Mouse (Mus musculus) heart, embryonic 15.5 days (tissue): Measurements from ENCODE around the gene Alyref. TPM values are rescaled to one million over a fixed set of nuclear protein-coding genes. Genes with fewer than 3 reads are reported as not detected.

Experiments
- ATAC-seq: fragments of 200-750 bp; cut with Nextera tagmentation; replicated peaks from 2 replicates; pipeline ENCODE4 v1.8.0; 2017; ENCODE audit warnings: low read depth, moderate TSS enrichment; ENCODE audit not compliant: insufficient number of reproducible peaks, insufficient read depth, low FRiP score
- H3K27ac ChIP-seq: fragments of 300-500 bp; sonication (generic); 2 replicates; pipeline ENCODE4 v1.5.1; 2015; ENCODE audit warnings: mild to moderate bottlenecking, inconsistent platforms
- H3K27me3 ChIP-seq: fragments of 300-500 bp; sonication (generic); 2 replicates; pipeline ENCODE4 v1.6.1; 2015; ENCODE audit warnings: inconsistent platforms
- H3K36me3 ChIP-seq: fragments of 300-500 bp; sonication (generic); 2 replicates; pipeline ENCODE4 v1.6.1; 2015; ENCODE audit warnings: mild to moderate bottlenecking, inconsistent platforms
- H3K4me1 ChIP-seq: fragments of 300-500 bp; sonication (generic); replicated peaks from 2 replicates; pipeline ENCODE4 v1.6.1; 2015; ENCODE audit warnings: inconsistent platforms
- H3K4me2 ChIP-seq: fragments of 300-500 bp; sonication (generic); 2 replicates; pipeline ENCODE4 v1.6.1; 2015; ENCODE audit warnings: inconsistent platforms, mild to moderate bottlenecking, moderate library complexity
- H3K4me3 ChIP-seq: fragments of 300-500 bp; sonication (generic); 2 replicates; pipeline ENCODE4 v1.5.1; 2015; ENCODE audit warnings: mild to moderate bottlenecking, inconsistent platforms
- H3K9ac ChIP-seq: fragments of 300-500 bp; sonication (generic); 2 replicates; pipeline ENCODE4 v1.6.1; 2015; ENCODE audit warnings: mild to moderate bottlenecking, inconsistent platforms
- H3K9me3 ChIP-seq: fragments of 300-500 bp; sonication (generic); replicated peaks from 2 replicates; pipeline ENCODE4 v1.6.1; 2016; ENCODE audit warnings: inconsistent platforms
- WGBS: fragments of 180-500 bp; shearing (Covaris S2); methylation state at CpG from one replicate; pipeline ENCODE4 v1.1.7; 2015; ENCODE audit warnings: mixed read lengths; 5-methylcytosine and 5-hydroxymethylcytosine counted together
- polyA plus RNA-seq: library from polyadenylated mRNA; unstranded; fragments of >200 nt; fragmentation: Nextera tagmentation; extraction: Ambion mirVana; gene quantifications from 2 replicates; pipeline ENCODE4 v1.2.1, GENCODE M21; 2015

The Alyref gene
- polyA plus RNA-seq, 1 experiment from 2014 or later, result 238 TPM

DNA sequence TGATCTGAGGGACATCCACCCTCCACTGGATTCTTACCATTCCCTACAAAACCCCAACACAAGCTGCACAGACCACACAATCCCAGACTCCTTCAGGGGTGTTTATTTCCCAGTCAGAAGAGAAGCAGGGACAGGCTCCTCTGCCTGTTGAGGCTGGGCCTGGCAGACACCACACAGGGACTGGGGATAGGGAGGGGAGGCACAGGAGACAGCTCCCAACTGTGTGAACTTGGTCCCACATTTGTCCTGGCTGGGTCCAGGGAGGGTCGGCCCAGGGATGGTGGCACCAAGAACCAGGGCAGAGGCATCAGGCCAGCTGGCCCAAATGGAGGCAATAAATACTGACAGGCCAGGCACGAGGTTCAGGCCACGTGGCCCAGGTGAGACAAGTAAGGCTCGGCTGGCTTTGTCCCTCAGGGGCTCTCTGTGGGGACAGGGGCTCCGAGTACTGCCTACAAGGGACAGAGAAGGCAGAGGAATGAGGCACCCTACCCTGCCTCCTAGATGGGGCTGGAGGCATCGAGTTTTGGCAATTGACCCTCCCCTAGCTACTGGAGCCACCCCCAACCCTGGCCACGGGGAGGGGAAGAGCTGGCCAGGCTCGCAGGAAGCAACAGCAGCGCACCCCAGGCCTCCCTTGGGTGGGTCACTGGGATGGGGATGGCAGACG is 20.0 kb downstream of the Alyref start:
- peaks cover 34% of the 10 kb centered on the region for H3K4me1 ChIP-seq
- no peak overlapping the region for H3K9ac ChIP-seq
- peaks cover 26% of the 10 kb centered on the region for H3K36me3 ChIP-seq
- 82% methylated on average over 10 of the region's 10 CpGs for WGBS
- no peak overlapping the region for H3K27ac ChIP-seq
- H3K27me3 ChIP-seq, result no peaks in the 10 kb centered on the region
- H3K9me3 ChIP-seq, result no peaks in the 10 kb centered on the region
- no peak overlapping the region for H3K4me3 ChIP-seq
- no peak overlapping the region for H3K4me2 ChIP-seq
- no peak for ATAC-seq

DNA sequence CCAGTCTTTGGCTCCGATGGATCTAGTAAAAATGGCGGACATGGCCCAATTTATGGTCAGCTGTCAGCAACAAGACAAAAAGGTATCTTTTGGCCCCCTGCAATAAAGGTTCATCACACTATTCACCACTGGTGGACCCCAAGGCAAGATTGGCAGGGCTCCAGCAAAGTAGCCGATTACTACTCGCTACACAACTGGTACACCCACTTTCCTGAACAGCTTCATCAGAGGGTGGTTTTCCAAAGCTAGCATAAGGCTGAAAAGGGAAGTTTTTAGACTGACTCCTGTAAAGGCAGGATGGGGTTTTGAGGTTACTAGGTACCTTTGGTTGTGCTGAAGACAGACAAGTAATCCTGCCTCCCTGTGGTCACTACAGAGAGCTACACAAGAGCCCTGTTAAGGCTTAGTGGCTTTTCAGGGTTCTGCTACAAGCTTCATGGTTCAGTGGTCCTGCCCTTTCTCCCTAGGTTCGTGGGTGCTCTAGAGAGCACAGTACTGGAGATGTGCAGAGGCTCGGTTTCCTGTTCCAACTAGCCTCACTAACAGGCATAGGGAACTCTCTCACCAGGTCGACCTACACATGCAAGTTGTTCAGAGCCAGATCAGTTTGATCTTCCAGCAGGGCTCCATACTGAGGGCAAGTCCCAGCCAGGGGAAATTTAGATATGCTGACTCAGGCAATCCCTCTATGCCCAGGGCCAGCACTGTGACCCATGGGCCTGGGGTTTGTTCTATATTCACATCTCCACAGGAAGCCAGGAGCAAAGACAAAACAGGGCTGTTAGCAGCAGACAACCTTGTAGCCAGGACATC is 20.7 kb downstream of the Alyref start:
- Histone ChIP-seq H3K4me3 (no peak overlapping the region), H3K9me3 (no peaks in the 10 kb centered on the region)
- ATAC-seq, result no peak

DNA sequence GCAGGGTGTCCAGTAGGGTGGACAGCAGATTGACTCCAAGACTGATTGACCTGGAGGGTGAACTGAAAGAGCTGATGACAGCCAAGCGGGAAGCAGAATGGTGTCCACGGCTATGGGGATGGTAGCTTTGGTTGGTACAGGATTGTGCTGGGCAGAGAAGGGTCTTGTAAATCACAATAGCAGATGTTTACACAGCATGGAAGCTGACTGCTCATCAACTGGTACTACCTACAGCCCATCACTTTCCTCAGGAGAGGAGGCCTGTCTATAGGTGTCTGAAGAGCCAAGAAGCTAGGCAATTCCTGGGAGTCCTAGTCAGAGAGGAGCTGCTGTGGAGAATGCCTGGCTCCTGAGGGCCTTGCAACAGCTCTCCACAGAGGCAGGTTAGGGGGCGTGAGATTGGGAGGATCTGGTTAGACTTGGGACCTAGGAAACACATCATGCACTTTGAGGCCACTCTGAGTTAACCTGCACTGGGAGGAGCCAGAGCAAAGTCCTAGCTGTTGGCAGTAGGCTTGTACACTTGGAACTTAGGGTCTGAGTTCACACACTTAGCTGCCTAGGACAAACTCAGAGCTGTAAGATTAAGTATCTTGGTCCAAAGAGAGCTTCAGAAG is 21.7 kb downstream of the Alyref start:
- Histone ChIP-seq H3K27ac (no peak overlapping the region), H3K27me3 (no peaks in the 10 kb centered on the region), H3K9ac (no peak overlapping the region), H3K9me3 (no peaks in the 10 kb centered on the region), H3K4me1 (peaks cover 31% of the 10 kb centered on the region), H3K36me3 (peaks cover 26% of the 10 kb centered on the region), H3K4me3 (no peak overlapping the region), H3K4me2 (no peak overlapping the region)
- ATAC-seq, result no peak
- 68% methylated on average over 3 of the region's 3 CpGs for WGBS

More for the DNA sequence above, 20.7 kb downstream of the Alyref start:
- 81% methylated on average over 7 of the region's 7 CpGs for WGBS
- no peak overlapping the region for H3K27ac ChIP-seq
- peaks cover 34% of the 10 kb centered on the region for H3K4me1 ChIP-seq
- H3K4me2 ChIP-seq, result no peak overlapping the region
- H3K36me3 ChIP-seq, result peaks cover 26% of the 10 kb centered on the region
- H3K27me3 ChIP-seq, result no peaks in the 10 kb centered on the region
- H3K9ac ChIP-seq, result no peak overlapping the region

DNA sequence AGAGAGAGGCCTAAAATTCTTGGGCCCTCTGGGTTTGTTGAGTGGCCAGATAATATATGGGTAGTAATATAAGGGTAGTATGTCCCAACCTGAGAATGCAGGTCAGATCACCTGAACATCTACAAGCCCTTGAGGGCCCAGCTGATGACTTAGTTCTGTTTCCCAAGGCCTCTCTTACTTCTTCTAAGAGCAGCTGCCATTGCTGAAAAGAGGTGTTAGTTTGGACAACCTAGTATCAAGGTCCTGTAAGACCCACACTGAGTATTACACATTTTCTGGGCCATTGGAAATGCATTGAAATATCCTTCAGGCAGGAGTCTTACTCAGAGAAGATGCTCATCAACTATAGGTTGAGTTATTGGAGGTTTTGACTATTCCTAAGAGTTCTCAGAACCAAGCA is 22.2 kb downstream of the Alyref start:
- H3K4me3 ChIP-seq, result no peak overlapping the region
- no peak overlapping the region for H3K9ac ChIP-seq
- H3K27ac ChIP-seq, result no peak overlapping the region
- H3K4me2 ChIP-seq, result no peak overlapping the region
- no peaks in the 10 kb centered on the region for H3K9me3 ChIP-seq
- H3K4me1 ChIP-seq, result peaks cover 36% of the 10 kb centered on the region
- peaks cover 31% of the 10 kb centered on the region for H3K36me3 ChIP-seq
- H3K27me3 ChIP-seq, result no peaks in the 10 kb centered on the region
- no peak for ATAC-seq

DNA sequence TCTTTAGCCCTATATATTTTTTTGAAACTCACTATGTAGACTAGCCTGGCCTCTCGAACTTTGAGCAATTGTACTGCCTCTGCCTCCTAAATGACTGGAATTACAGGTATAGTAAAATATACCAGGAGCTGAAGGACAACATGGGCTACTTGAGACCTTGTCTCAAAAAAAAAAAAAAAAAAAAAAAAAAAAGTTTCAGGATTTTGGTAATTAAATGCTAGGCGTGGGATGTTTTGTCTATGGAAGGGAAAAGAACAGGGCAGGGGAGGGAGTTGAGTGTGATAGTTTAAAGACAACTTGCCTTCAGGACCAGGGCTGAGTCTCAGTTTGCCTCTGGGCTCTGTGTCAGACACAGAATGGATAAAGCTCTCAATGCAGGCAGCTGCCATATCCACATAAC is 23.1 kb downstream of the Alyref start:
- no peak for ATAC-seq
- Histone ChIP-seq H3K27me3 (no peaks in the 10 kb centered on the region), H3K4me2 (no peak overlapping the region), H3K9ac (0 out of 2 replicates have a peak overlapping the region, but pooled peaks have one; percentile 79), H3K4me3 (no peak overlapping the region), H3K36me3 (peaks cover 39% of the 10 kb centered on the region), H3K9me3 (no peaks in the 10 kb centered on the region), H3K4me1 (peaks cover 35% of the 10 kb centered on the region), H3K27ac (peak overlapping the region; percentile 96; the same call in 1 of the 2 replicates)
- WGBS, result 78% methylated on average over 2 of the region's 2 CpGs

DNA sequence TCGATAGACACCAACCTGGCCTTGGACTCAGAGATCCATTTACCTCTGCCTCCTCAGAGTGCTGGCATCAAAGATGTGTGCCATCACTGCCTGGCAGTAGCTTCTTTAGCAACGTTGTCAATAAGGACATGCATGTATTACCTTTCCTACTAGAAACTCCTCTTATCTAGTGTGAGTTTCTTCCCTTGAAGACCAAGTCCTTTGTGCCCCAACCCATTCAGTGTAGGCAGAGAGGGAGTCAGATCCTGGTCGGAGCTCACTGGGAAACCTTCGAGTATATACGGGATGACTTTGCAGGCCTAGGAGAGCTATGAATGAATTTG is 23.9 kb downstream of the Alyref start:
- Histone ChIP-seq H3K4me3 (peak overlapping the region; percentile 93), H3K27ac (peak overlapping the region; percentile 96)
- 20% methylated on average over 5 of the region's 5 CpGs for WGBS

DNA sequence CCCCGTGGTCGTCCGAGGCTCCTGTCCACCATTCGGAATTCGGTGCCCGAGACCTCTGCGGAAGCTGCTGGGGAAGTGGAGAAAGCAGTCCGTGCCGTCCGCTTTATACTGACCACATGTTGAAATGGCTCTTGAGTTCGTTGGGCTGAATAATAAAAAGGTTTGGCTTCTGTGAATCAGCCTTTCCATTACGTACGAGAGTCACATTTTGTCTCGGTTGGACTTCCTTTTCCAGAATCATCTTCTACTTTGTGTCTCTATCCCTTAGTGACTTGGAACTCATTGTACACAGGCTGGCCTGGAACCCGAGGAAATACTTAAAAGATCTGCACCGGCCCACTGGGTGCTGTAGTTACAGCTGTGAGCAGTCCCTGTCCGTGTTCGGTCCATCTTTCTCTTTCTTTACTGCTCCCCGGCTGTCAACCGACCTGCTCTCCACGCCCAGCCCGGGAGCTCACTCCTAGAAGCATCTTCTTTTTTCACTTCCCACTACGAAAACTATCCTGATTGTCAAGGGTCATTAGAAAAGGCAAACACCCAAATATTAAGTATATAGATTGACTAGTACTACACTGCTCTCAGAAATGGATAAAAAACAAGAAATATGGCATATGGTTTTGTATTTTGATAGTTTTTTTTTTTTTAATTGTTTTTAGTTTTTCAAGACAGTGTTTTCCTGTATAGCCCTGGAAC is 24.4 kb downstream of the Alyref start:
- WGBS, result 0% methylated on average over 23 of the region's 23 CpGs
- H3K27me3 ChIP-seq, result no peaks in the 10 kb centered on the region
- H3K4me1 ChIP-seq, result peaks cover 22% of the 10 kb centered on the region
- H3K4me3 ChIP-seq, result peak overlapping the region; percentile 93
- H3K27ac ChIP-seq, result peak overlapping the region; percentile 96
- no peak; the same call in 1 of the 2 replicates for ATAC-seq
- peaks cover 39% of the 10 kb centered on the region for H3K36me3 ChIP-seq
- H3K9me3 ChIP-seq, result no peaks in the 10 kb centered on the region
- H3K4me2 ChIP-seq, result peak overlapping the region; percentile 83
- H3K9ac ChIP-seq, result peak overlapping the region; percentile 79

More for the DNA sequence above, 23.9 kb downstream of the Alyref start:
- H3K36me3 ChIP-seq, result peaks cover 42% of the 10 kb centered on the region
- peaks cover 27% of the 10 kb centered on the region for H3K4me1 ChIP-seq
- peak overlapping the region; percentile 83 for H3K4me2 ChIP-seq
- no peaks in the 10 kb centered on the region for H3K27me3 ChIP-seq
- H3K9me3 ChIP-seq, result no peaks in the 10 kb centered on the region
- peak overlapping the region; percentile 79; the same call in 1 of the 2 replicates for H3K9ac ChIP-seq
- ATAC-seq, result no peak

DNA sequence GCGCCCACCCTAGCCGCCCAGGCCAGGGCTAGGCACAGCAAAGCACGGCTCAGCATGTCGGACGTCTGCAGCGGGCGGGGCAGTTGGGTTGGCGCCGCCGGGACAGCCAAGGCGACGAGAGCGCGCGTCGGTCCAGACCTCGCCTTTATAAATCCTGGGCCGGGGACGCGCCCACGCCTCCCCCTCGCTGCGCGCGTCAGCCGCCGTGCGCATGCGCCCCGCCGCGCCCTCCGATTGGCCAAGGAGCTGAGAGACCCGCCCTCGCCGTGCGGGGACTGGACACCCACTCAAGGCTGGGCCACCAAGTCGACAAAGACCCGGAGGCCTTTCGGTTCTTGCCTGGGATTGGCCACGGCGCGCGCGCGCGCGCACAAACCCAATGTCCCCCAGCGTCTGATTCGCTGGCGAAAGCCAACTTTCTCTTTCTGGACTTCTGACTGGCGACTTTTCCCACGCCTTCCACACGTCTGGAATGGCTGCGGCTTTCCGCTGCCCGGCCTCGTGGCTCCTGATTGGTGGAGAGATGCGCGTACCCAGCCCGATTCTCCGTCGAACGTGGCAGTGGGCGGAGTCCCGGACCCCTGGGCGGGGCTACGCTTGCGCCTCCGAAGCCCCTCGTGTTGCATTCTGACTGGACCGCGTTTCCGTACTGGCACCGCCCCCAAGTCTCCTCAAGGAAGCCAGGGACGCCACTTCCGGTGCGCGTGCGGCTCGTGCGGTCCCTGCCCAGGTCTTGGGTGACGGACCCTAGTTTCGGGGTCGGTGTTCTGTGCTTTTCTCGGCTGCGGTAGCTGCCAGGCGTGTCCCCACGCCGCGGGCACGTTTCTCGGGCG is 25.2 kb downstream of the Alyref start, which contains the start of gene P4hb:
P4hb (minus strand) TSS at position 502 of the 833 bp plus-strand sequence.
- WGBS, result under 1% methylated on average over 87 of the region's 94 CpGs

DNA sequence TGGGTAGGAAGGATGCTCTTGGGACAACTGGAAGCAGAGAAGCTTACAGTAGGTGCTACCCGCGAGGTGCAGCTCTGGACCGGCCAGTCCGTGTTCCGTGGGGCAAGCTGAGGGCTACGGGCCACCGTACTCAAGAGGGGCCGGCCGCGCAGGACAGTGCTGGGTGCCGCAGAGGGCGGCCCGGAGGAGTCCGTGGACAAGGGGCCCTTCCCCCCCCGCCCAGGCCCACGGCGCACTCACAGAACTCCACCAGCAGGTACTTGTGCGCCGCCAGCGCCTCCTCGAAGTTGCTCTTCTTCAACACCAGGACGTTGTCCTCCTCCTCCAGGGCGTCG is 25.8 kb downstream of the Alyref start:
- WGBS, result under 1% methylated on average over 24 of the region's 24 CpGs
- peak overlapping the region; percentile 93 for H3K4me3 ChIP-seq

More for the DNA sequence above, 25.2 kb downstream of the Alyref start, which contains the start of gene P4hb:
- Histone ChIP-seq H3K9ac (peak within 1 kb of the TSS; percentile 93), H3K36me3 (peaks cover 39% of the 10 kb centered on the region), H3K4me3 (peak within 1 kb of the TSS; percentile 93), H3K27ac (peak within 1 kb of the TSS; percentile 96), H3K4me2 (peak within 1 kb of the TSS; percentile 83), H3K4me1 (peaks cover 22% of the 10 kb centered on the region), H3K9me3 (no peaks in the 10 kb centered on the region), H3K27me3 (no peaks in the 10 kb centered on the region)
- ATAC-seq, result peak; percentile 97

DNA sequence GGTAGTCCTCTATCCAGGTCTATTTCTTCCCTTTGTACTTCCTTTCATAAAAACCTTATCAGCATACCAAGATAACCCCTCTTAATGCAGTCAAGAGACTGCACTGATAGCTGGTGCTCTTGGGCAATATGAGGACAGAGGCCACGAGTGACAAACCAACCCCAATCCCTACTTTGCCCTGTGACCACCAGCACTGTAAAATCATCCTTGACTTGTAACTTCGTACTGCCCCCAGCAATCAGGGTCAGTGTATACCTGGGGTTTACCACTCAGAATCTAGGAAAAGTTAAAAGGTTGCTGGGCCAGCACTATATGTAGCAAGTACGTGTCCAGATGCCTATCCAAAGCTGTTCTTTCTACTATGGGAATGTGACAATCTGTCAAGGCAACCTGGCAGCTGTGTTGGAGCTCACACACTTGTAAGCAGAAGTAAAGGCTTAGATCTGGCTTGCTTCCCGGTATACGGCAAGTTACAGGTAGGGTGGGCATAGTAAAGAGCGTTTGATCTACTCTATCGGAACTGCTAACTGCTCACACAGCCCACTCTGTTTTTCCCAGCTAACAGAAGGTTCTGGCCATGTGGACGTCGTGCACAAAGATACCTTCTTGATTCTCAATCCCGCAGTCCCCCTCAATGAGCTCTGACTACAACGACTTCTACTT is 26.3 kb downstream of the Alyref start:
- Histone ChIP-seq H3K27ac (peak overlapping the region; percentile 89), H3K9me3 (no peaks in the 10 kb centered on the region), H3K4me1 (peaks cover 22% of the 10 kb centered on the region), H3K27me3 (no peaks in the 10 kb centered on the region), H3K4me3 (peak overlapping the region; percentile 93), H3K36me3 (peaks cover 40% of the 10 kb centered on the region), H3K4me2 (peak overlapping the region; percentile 70), H3K9ac (peak overlapping the region; percentile 93)
- 4% methylated on average over 11 of the region's 11 CpGs for WGBS
- no peak for ATAC-seq

More for the DNA sequence above, 25.8 kb downstream of the Alyref start:
- no peaks in the 10 kb centered on the region for H3K9me3 ChIP-seq
- peak overlapping the region; percentile 93 for H3K9ac ChIP-seq
- no peaks in the 10 kb centered on the region for H3K27me3 ChIP-seq
- peak overlapping the region; percentile 89 for H3K27ac ChIP-seq
- H3K4me1 ChIP-seq, result peaks cover 22% of the 10 kb centered on the region
- H3K4me2 ChIP-seq, result peak overlapping the region; percentile 70
- peaks cover 39% of the 10 kb centered on the region for H3K36me3 ChIP-seq
- ATAC-seq, result peak; percentile 16
